Mouse (Mus musculus) MEL-GATA-1-ER (cell line): Measurements from ENCODE around the gene Angptl4.
"Not testable (repeated sequence)": the region's sequence is repeated elsewhere in the genome, so short reads cannot be mapped to it uniquely, and the experiment has no call there.

ENCODE experiments used
- DNase-seq: peaks from one replicate; pipeline ENCODE4 v3.0.0-alpha.2; 2012; ENCODE audit warnings: low read depth; ENCODE audit errors: extremely low read depth

The Angptl4 gene

GRCm38 (mm10) chr17:33781124-33781977, at the start of gene Angptl4:
Gene Angptl4 (minus strand): TSS chr17:33781830.
- DNase-seq = peak; percentile 49

DNA sequence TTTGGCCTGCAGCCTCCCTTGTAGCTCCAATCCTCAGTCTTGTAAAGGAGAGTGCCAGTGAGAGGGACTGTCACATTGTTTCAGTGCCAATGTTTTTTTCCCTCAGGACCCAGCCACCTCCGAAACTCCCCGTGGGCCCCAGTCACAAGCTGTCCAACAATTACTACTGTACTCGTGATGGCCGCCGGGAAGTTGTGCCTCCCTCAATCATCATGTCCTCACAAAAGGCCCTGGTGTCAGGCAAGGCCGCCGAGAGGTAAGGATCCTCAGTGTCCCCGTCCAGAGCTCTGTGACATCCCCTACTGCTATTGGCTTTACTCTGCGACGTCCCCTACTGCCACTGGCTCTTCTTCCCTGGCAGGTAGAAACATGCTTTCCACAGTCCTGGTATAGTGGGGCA, 47.9 kb upstream of the Angptl4 start:
- no peak for DNase-seq

DNA sequence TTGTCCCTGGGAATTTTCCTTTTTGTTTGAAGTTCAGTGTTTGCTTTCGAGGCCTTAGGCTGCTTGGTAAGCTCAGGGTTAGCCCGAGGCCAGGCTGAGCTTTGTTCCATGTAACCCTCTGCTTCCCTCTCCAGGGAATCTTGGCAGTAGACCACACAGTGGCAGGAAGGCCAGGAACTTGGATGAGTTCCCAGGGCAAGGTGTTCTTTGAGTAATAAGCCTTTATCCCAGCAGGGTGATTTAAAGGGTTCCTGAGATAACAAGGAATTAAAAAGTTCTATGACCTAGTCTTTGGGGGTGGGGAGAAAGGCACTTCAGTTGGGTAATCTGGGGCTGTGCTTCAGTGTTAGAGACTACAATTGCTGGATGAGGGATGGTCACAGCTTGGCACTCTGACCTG, 47.3 kb upstream of the Angptl4 start:
- DNase-seq = no peak

DNA sequence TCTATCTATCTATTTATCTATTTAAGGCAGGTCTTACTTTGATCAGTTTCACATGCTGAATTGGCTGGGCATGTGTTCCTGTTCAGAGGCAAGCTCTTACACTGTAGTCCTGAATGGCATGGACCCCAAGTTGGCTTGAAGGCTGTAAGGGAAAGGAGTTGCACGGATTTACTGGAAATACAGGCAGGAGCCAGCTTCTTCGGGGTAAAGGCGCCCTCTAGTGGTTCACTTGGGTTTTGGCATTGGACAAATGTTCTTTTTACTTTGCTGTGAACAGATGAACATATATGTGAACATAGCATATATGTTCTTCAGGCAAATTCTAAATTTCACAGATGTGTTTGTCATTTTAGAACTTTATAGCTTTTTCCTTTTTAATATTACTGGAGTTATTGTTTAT, 45.2 kb upstream of the Angptl4 start:
- peak; percentile 54 for DNase-seq

DNA sequence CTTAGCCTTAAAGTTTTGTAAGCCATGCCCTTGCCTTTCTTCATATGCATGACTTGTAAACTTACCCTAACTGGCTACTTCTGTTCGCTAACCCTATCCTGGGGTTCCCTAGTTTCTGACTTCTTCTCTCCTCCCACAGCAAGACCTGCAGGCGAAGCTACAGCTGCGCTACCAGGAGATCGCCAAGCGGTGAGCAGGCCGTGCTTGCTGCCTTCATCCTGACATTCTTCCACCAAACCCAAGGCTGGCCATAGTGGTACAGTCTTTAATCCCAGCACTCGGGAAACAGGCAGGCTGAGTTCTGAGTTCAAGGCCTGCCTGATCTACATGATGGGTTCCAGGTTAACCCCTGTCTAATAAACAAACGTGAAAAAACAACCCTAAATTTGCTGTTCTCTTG, 43.8 kb upstream of the Angptl4 start:
- no peak for DNase-seq

DNA sequence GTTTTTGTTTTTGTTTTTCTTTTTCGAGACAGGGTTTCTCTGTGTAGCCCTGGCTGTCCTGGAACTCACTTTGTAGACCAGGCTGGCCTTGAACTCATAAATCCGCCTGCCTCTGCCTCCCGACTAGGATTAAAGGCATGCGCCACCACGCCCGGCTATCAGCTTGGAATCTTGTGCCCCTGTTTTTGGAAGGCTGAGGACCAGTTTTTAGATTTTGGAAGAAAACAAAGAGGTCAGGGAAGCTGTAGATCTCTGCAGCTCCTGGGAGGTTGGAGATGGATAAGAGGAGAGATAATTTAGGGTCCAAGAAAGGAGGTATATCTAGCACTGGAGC, 43.3 kb upstream of the Angptl4 start:
- DNase-seq = not testable (repeated sequence)

GRCm38 (mm10) chr17:33824084-33824996, 42.7 kb upstream of the Angptl4 start, which contains the start of the genes Rps28 and Ndufa7:
Gene Rps28 (minus strand): TSS chr17:33824562.
Gene Ndufa7 (plus strand): TSS chr17:33824572.
- peak; percentile 82 for DNase-seq

DNA sequence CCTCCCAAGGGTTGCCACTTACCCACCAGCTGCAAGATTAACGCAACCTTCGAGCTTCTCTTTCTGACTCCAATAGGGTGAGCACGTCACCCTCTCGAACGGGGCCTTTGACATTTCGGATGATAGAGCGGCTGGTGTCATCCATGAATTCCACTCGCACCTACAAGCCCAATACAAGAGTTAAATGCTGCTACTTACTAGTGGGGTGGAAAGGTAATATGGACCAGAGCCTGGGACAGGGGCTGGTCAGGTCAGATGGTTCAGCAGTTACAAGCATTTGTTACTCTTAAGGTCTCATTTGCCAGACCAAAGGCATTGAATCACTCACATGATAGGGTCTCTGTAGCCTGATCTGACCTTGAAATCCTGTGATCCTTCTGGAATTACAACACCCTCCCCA, 41.5 kb upstream of the Angptl4 start:
- not testable (repeated sequence) for DNase-seq

DNA sequence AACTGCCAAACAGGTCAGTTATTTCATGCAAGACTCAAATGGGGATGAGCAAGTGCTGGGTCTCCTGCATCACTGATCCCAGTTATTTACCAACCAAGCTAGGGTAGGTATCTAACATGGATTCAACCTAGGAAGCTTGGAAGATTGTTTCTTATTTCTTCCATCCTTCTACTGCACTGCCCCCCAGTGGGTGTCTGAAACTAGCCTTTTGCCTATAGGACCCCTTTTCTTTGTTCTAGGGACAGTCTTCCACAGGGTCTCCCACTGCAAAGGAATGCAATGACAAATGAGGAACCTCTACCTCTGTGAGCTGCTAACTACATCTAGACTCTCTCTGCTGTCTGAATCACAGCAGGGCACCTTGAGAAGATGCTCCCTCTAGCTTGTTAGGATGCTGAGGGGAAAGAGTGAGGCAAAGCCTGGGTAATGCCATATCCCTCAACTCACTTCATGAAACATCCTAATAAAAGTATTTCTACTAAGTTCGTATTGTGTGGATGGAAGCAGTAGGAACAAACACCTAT, 40.9 kb upstream of the Angptl4 start:
- no peak for DNase-seq

DNA sequence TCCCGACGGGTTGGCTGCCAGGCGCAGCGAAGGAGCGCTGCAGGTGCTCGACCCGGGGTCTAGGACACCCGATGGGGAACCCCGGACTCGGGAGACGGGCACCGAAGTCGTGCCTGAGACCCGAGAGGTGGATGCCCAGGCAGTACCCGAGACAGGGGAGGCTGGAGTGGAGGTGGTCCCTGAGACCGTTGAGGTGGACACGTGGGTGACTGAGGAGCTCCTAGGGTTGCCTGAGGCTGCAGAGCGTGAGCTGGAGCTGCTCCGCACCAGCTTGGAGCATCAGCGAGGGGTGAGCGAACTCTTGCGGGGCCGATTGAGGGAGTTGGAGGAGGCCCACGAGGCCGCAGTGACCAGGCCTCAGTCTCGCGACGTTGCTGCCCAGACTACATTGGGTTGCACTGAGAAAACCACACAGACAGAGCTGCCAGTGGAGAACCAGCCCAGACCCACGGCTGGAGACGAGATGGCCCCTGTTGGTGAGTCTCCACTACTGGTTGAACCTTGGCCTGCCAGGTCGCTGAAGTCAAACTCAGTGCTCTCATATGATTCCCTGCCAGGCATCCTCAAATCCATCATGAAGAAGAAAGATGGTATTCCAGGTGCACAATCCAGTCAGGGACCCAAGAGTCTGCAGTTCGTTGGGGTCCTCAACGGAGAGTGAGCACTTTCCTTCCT, 36.5 kb upstream of the Angptl4 start:
- DNase-seq = no peak

DNA sequence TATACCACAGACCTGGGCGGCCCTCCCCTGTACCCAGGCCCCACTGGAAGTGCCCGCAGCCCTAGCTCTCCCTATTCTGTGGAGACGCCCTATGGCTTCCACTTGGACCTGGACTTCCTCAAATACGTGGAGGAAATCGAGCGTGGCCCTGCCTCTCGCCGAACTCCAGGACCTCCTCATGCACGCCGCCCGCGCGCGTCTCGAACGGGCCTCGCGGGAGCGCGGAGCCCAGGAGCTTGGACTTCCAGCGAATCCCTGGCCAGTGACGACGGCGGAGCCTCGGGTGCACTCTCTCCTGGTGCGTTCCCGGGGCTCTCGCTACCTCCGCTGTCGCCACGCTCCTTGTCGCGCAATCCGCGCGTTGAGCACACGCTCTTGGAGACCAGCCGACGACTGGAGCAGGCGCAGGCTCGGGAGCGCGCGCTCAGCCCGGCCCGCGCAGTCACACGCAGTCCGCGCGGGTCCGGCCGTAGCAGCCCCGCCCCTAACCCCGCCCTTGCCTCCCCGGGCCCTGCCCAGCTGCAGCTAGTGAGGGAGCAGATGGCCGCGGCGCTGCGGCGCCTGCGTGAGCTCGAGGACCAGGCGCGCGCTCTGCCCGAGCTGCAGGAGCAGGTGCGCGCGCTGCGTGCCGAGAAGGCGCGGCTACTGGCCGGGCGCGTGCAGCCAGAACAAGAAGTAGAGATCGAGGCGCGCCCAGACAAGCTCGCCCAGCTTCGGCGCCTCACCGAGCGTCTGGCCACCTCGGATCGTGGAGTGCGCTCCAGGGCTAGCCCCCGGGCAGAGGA, 35.7 kb upstream of the Angptl4 start:
- DNase-seq = peak; percentile 87

GRCm38 (mm10) chr17:33816612-33817011, 35.0 kb upstream of the Angptl4 start:
- no peak for DNase-seq

- DNase-seq = no peak
Observed at GRCm38 (mm10) chr17:33815399-33815798, 33.8 kb upstream of the Angptl4 start.

- no peak for DNase-seq
Observed at GRCm38 (mm10) chr17:33812990-33813389, 31.4 kb upstream of the Angptl4 start.

- no peak for DNase-seq
Observed at GRCm38 (mm10) chr17:33812475-33812874, 30.8 kb upstream of the Angptl4 start.

DNA sequence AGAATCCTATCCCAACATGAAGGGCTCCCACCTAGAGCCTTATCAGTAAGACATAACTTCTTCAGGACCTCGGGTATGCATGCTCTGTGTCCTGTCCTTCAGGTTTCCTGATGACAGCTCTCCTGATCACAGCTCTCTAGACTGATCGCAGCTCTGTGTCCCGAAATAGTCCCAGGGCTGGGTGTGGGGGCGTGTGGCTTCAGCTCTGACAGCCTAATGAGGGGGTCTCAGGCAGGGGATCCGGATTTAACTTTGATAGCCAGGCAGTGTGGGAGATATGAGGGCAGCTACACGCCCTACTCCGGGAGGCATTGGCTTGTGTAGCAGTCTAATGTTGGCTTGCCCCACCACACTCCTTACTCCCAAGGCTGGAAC, 29.5 kb upstream of the Angptl4 start:
- DNase-seq = no peak

- peak; percentile 93 for DNase-seq
Observed at GRCm38 (mm10) chr17:33810334-33811141, 28.9 kb upstream of the Angptl4 start, which contains the start of gene Kank3. Gene Kank3 (plus strand): TSS chr17:33810519.

DNA sequence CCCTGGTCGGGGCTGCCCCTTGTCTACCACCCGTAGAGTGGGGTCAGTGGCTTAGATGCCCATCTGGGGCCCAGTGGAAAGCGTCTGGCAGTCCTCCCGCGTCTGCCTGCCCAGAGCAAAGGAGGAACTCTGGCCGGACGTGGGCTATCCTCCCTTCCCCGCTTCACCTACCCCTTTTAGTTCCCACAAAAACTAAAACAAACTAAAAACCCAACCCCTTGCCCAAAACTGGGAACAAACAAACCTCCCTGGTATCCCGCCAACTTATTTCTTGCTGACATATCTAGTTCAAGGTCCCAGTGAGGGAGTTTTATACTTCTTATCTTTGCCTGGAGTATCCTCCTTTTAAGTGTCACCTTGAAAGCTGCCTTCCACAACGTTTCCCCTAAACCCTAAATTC, 26.6 kb upstream of the Angptl4 start:
- DNase-seq = no peak

DNA sequence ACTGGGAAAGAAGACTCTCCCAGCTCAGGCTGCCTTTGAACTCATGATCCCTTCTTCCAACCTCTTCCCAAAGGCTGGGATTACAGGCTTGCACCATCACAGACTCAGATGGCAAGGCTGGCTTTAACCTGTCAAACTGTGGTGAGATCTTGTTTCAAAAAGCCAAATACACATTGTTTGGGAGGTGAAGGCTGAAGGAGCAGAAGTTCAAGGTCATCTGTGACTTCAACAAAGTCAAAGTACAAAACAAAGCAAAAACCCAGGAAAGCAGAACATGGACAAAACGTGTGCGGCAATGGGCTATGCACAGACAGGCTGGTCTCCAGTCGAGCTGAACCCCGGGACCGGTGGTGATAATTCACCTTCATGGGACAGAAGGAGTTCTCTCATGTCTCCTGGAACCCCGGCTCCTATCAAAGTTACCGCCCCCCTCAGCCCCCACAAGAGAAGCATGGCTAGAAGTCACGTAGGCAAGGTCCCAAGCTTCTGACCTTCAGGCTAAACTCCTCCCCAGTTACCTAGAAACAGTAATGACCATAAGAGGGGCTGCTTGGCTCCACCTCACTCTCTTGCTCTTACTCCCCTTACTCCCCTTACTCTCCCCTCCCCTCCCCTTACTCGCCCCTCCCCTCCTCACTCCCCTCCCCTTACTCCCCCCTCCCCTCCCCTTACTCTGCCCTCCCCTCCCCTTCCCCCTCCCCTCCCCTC, 25.7 kb upstream of the Angptl4 start:
- DNase-seq = no peak
